Mouse (Mus musculus): ENCODE measurements at regions not wholly inside any gene's neighbourhood (a gene's known extent, or its start where the extent isn't known, plus 50 kb on each side); places are given as distances from the start of the nearest gene placed in this dataset.
A peak's percentile ranks its signal among the peaks of the same experiment; 100 is the strongest.

DNA sequence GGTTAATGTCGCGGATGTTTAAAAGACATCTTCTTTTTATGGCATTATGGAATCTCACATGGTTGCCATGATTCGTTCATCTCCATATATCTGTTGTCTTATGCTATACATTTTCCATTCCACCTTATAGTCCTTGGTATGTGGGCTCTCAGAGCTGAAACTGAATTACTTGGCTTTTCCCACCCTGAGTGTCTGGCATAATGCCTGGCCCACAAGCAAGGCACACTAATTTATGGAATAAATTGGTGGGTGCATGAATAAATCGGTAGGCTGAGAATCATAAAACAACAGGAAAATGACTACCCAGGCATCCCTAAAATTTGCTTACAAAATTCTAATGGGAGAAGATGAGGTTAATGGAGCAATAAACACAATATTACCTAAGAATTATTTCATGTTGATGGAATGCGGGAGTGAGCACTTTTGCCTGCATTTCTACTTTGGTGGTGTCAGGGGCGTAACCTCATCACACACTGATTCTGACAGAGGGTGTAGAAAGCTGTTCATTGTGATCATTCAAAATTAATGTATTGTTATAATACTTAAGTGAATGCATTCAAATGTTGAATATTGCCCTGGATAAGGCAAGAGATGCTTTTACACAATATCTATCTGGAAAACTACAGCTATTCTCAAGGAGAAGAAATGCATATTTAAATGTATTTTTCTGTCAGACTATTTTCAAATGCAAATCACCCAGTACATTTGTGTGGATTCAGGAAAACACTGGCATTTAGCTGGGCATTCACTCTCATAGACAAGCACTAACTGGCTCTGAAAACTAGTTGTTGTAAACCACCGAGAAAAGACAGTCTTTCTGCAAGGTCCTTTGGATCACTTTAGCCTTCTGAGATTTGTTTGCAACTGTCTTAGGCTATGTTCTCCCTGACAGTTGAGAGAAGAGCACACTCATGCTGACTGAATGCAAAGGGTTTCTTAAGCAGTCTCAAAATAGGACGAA, 190.1 kb downstream of the Pcdh18 start:
- no peak for DNase-seq
- intact Hi-C loops (cut with DNase I; ENCODE audit: low total_unique reads) = no loop called here

DNA sequence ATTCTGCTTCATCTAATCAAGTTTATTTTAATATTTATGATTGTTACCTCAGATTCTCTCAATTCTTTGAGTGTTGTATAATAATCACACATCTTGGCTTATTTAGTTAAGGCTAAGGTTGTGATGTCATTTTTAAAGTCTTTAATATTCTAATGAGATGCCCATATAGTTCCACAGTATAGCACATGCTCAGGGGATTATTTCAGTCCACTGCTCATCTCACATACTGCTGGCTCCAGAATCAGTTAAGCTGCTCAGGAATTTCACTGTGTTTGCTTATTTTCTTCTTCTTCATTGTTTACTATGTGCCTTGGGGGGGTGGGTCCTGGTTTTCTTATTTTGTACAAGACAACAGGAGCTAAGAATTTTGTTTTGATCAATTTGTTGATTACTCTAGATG, 229.5 kb downstream of the Pcdh18 start:
- DNase-seq = no peak
- intact Hi-C loops (cut with DNase I; ENCODE audit: low total_unique reads) = no loop called here

DNA sequence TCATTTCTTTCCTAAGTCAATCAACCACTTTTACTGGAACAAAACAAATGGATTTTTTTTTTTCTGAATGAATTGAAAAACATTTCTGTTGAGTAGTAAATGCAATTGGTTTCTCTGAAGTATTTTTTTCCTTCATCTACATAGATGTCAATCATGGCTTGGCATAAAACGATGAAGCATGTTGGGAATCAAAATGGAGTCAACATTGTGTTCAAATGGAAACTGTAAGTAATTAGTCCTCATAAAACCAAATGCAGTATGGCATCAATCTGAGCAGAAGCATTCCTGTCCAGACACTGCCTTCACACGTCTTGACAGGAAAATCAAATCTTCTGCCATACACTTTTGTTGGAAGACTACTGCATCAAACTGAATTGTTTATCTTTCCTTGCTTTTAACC, 237.0 kb downstream of the Pcdh18 start:
- no peak for DNase-seq
- intact Hi-C loops (cut with DNase I; ENCODE audit: low total_unique reads) = no loop called here

DNA sequence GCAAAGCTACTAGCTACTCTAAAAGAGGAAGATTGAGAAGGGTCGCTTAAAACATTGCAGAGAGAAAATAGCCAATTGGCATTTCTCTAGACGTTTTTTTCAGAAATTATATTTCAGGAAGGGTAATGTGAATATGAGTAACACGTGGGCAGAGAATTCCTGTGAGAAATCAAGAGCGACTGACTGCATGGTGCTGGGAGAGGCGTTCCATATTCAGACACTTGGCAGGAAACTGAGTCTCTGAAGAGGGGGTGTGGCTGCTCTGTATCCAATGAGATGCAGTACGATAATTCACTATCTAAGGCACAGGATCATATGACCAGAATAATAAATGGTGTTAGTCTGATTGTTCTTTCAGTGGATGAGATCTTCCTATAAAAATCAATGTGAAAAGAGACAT, 252.5 kb downstream of the Pcdh18 start:
- no peak for DNase-seq

DNA sequence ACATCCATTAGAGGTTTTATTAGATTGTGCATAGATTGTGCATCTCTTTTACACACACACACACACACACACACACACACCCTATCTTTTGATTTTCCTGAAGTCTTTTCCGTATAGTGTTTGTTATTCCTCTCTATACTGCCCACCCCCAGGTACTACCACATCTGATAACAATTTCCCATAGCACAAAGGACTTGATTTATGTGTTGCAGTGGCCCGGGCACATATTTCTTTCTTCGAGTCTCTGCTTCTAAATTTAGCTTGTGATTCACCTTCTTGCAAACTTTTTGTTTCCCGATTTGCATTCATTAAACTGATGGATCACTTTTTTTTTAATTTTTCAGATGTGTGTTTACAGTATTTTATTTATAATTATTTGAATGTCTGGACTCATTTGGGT, 254.8 kb downstream of the Pcdh18 start:
- intact Hi-C loops (cut with DNase I; ENCODE audit: low total_unique reads) = no loop called here
- no peak for DNase-seq

More for the DNA sequence above, 252.5 kb downstream of the Pcdh18 start:
- intact Hi-C loops (cut with DNase I; ENCODE audit: low total_unique reads) = no loop called here

DNA sequence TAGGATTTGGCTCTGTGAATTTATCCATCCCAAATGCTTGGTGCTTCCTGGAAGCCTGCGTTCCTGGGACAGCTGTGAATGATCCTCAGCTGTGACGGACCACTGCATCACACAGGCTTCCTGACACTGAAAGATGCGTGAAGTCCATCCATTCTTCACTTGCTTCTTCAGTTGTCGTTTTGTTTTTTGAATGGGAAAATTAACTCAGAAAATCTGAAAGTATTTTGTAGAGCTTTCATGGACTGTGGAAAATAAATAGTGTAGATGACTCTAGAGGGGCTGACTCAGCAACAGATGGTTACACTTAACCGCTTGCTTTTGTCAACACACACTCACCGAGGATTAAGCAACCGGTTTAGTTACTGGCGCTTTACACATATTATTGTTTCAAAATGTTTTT, 272.0 kb downstream of the Pcdh18 start:
- intact Hi-C loops (cut with DNase I; ENCODE audit: low total_unique reads) = no loop called here
- peak; percentile 5 for DNase-seq

Data from gastrocnemius, postnatal 14 days (tissue).